Mouse (Mus musculus) liver, postnatal 0 days (tissue): Measurements from ENCODE around the gene Grin3b.

ENCODE experiments used
- CTCF ChIP-seq: sonication (generic); IDR thresholded peaks from 2 replicates; pipeline ENCODE4 v1.5.1; 2016; ENCODE audit warnings: antibody characterized with exemption, low read depth
- EP300 ChIP-seq: IDR thresholded peaks from 2 replicates; pipeline ENCODE4 v1.6.1; 2016; ENCODE audit warnings: antibody characterized with exemption, low read depth, mild to moderate bottlenecking

- TF ChIP-seq CTCF (no peak), EP300 (no peak)
These were observed 37.8 kb upstream of the Grin3b start for GRCm38 (mm10) chr10:79932736-79933135.
